Mouse (Mus musculus): ENCODE results near the gene Tmem107.

The Tmem107 gene

DNA sequence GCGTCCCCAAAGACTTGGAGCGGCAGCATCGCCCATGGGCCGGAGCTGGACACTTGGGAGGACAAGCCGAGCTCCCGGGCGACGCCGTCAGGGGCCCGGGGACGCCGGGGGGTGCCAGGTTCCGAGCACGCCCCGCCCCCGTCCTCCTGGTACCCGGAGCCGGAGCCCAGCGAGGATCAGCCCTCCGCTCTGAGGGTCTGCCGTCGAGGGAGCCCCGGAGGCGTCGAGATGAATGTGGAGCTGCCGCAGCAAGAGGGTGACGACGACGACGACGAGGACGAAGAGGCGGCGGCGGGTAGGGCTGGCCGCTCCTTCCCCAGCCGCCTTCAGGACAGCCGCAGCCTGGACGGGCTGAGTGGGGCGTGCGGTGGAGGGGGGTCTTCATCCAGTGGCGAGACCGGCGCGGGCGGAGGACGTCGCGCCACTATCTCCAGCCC, 10.6 kb upstream of the Tmem107 start:
- DNase-seq (ENCODE audit: low read depth): no peak

DNA sequence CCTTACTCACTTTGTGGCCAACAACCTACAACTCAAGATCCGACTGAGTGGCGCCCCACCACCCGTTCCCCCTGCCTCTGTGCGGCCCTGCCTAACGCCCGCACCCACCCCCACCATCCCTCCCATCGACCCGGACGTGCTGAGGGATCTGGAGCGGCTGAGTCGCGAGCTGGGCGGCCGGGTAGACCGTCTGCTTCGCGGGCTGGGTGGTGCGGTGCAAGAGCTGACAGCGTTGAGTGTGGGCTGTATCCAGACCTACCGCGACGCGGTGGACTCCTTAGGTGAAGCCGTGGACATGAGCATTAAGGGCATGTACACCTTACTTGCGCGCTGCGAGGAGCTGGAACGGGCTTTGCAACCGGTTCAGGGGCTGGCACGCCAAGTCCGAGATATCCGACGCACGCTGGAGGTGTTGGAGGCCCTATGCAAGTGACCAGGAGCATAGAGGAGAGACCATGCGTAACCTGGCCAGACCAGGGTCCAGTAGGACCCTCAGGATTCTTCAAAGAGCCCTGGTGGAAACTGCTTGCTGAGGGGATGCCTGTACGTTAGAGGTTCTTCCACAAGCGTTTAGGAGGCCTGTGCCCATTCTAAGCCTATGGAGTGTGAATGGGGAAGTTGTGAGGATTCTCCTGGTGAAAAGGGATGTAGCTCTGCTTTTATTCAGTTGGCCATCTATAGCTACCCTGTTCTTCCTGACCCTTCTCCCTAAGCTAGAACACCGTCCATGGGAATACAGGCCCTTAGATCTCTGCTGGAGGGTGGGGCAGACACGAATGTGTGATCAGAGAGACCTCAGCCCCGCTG, 10.0 kb upstream of the Tmem107 start:
- no peak for DNase-seq (ENCODE audit: low read depth)

DNA sequence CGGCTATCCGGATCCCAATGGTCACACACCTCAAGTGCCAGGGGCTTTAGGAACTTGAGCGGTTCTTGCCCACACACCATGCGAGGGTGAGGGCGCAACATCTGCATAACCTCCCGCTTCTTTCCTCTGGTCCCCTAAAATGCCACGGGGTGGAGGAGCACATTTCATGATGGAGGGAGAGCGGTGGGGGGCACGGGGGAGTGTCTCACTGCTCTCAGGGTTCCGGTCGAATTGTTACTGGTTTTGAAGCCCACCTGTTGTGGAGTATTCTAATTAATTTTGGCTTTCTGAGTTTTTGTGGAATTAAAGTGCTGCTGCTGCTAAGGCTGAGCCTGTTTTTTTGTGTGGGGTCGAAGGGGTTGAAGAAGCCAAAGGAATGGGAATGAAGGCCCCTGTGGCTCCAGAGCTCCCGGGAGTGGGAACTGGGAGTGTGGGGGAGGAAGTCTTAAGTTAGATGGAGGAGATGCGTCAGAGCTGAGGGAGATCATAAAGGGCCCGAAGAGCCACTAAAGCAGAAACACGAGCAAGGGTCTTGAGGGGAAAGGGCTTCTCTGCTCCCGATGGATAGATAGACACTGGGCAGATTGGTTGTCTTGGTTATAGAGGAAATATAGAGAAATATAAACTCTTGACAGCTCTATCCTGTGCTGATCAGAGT, 9.2 kb upstream of the Tmem107 start:
- DNase-seq (ENCODE audit: low read depth): no peak

DNA sequence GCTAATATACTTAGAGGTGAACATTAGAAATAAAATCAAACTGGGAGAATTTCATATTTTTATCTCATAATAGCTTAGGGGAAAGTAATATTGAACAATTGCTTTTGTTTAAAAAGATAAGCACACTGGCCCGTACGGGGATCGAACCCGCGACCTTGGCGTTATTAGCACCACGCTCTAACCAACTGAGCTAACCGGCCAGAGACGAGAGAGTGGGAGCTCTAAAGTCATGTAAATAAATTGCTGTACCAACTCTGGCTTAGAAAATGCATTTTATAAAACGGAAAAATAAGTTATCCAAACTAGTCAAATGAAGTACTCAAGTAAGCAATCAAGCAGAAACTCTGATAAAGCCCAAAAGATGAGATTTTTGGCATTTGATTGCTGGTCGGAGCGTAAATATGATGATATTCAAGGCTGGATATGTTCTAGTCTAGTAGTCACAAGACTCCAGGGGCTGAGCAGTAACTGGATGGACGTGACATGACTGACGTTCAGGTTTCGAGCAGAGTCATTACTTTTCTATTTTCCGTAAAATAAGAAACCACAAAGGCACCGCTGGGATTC, 8.3 kb upstream of the Tmem107 start:
- peak; percentile 66 for DNase-seq (ENCODE audit: low read depth)

DNA sequence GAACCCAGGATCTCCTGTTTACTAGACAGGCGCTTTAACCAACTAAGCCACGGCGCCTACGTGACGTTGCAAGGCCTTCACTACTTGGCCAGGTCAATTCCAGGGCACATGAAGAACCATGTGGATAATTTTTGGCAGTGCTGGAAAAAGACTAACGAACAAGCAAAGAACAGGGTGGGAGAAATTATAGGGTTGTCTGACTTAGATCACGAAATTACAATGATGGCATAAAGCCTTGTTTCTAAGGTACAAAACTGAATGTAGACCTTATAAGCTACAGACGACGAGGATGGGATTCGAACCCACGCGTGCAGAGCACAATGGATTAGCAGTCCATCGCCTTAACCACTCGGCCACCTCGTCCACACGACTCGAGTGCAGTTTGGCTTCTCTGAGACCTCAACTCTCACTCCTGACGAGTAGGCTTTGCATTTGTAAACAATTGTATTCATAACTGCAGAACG, 7.8 kb upstream of the Tmem107 start:
- DNase-seq (ENCODE audit: low read depth): peak; percentile 86

DNA sequence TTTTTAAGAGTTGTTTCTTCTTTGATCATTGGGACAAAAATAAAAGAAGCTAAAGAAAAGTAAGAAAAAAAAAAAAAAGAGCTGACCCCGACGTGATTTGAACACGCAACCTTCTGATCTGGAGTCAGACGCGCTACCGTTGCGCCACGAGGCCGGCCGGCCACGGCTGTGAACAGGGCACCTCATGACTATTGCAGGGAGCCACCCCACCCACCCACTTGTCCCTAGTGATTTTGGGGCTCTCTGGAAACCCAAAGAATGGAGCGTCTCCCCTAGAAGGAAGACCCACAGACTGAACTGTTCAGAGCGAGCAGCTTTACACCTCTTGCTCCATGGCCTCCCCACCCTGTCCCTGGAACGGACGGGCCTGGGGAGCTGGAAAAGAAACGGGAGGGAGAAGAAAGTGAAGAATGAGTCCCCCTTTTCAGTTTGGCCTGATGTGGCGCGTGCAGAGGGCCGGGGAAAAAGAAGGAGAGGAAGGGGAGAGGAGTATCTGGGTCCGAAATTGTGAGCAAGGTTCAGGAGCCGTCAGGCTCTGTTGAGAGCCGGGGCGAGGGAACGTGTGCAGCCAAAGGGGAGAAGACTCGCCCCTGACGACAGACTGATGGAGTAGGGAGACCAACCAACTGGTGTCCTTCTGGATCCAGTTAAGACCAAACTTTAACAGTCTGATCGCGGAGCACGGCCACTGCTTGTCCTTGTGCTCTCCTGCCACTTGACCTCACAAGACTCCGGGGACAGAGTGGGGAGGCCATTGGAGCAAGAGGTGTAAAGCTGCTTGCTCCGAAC, 7.0 kb upstream of the Tmem107 start:
- DNase-seq (ENCODE audit: low read depth): peak; percentile 55

DNA sequence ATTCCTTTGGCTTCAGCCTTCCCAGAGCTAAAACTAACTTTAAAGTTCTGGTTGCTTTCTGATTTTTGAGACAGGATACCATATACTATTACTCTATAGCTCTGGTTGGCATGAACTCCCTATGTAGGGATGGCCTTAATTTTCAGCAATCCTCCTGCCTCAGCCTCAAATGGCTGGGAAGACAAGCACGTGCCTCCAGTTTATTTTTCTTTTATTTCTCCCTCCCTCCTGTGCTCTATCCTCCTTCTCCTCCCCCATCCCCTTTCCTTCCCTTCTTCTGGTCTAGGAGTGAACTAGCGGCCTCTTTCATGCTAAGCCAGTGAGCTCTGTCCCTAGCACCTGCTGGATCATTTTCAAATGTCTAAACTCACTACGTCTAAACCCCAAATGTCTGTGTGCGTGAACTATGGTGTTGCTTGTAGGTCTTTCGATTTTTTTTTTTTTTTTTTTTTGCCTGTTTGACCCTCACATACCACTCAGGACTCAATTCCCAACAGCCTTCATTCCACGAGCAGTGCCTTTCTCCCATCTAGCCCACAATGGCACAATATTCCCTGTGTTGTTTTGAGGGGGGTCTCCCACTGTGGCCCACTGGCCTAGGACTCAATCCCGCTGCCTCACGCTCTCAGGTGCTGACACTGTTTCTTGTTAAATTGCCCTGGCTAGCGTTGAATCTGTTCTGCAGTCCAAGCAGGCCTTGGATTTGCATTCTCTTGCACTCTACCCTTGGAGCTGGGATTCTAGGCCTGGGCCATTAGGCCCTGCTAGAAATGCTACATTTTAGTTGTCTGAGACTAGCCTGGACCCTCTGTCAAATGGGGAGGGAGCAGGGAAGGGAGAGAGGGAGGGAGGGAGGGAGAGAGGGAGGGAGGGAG, 6.1 kb upstream of the Tmem107 start:
- DNase-seq (ENCODE audit: low read depth): no peak

DNA sequence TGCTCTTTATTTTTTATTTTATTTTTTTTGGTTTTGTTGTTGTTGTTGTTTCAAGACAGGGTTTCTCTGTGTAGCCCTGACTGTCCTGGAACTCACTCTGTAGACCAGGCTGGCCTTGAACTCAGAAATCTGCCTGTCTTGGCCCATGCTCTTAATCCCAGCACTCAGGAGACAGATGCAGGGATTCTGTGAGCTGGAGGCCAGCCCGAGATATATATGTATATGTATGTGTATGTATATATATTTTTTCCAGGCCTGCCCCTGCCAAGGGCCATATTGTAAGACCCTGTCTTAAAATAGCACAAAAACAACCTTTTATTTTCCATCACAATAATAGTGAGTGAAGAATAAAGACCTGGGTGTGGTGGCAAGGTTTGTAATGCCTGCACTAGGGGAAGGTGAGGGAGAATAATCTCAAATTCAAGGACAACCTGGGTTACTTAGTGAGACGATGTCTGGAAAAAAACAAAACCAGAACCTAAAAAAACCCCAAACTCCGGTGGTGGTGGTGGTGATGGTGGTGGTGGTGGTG, 5.1 kb upstream of the Tmem107 start:
- DNase-seq (ENCODE audit: low read depth): no peak

DNA sequence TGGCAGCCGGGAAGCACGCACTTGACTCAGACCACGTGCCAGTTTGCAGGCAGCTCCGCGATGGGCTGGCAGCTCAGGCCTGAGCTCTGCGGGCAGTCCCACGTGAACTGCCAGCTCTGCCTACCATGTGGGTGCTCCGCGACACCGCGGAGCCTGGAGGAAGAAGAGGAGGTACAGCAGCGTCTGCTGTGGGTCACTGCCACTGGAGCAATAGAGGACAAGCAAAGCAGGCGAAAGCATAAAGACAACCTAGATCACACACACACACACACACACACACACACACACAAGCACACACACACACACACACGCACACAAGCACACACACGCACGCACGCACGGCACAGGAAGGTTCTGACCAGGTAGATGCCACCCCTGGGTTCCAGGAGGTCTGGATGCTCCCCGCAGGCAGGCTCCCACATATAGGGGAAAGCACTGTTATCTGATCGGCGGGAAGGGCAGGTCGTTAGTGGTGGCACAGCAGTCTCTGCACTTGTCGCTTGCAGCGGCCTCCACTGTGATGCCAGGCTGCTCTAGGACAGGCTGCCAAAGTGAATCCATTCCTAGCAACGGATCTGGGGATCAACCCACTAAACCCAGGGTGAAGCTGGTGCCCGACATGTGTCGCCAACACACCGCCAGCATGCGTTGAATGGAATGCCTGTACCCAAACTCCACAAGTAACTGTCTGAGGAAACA, 4.3 kb upstream of the Tmem107 start:
- no peak for DNase-seq (ENCODE audit: low read depth)

DNA sequence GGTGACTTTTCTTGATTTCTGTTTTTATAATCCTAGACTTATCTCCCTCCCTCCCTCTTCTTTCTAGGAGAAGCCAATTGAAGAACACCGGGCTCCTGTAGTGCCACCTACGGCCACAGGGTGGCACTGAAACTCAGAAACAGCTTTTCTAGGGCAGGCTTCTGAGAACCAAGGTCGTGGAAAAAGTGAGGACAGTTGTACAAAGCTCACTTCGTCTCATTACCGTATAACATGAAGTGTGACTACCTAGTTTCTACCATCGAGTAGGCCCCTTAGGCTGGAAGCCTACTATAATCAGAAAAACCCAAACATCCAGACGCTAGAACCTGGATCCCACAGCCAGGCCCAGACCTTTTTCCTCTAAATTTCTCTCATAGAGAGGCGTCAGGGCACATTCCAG, 3.6 kb upstream of the Tmem107 start:
- DNase-seq (ENCODE audit: low read depth): peak; percentile 85

DNA sequence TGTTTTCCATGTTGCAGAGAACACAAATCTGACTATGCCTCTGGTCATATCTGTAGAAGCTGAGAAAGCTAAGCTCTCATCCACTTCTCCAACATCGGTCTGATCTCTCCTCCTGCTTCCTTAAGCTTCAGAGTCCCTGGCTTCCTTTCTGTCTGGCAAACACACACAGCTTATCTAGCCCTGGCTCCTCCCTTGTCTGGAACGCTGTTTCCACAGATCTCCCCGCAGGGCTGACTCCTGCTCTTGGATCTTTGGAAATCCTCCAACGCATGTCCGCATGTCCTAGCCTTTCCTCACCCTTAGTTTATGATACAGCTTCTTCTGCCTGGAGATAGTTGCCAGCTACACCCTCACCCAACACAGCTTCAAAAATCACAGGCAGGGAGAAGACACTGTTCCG, 3.0 kb upstream of the Tmem107 start:
- DNase-seq (ENCODE audit: low read depth): no peak

DNA sequence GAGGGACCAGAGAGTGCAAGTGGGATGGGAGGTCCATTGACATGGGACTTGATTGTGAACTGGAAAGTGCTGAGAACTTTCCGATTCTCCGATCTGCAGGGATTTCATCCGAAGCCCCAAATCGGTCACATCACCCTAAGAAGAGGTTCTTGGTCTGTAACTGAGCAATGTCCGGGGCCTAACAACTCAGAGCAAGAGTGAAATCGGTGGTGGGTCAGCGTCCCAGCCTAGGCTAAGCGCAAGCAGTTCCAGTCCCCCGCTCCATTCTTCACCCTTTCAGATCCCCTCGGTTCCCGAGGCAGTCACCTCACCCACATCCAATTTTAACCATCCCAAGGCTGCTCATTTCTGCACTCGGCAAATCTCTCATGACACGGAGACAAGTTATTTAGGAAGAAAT, 513 bp upstream of the Tmem107 start:
- no peak for DNase-seq (ENCODE audit: low read depth)

DNA sequence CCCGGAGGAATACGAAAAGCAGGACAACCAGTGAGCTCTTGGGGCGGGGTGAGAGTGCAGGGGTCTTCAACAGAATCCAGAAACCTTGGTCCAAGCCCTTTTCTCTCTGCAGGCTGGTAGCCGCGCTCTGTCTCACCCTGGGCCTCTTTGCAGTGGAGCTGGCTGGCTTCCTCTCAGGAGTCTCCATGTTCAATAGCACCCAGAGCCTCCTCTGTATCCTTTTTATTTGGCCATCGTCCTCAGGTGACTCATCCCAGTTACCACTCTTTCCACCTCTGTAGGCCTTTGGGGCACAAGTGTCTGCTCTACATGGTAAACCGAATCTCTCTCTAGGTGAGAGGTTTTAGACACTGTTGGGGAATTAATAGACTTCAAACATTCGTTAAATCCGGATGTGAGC, 656 bp downstream of the Tmem107 start:
- DNase-seq (ENCODE audit: low read depth): no peak

DNA sequence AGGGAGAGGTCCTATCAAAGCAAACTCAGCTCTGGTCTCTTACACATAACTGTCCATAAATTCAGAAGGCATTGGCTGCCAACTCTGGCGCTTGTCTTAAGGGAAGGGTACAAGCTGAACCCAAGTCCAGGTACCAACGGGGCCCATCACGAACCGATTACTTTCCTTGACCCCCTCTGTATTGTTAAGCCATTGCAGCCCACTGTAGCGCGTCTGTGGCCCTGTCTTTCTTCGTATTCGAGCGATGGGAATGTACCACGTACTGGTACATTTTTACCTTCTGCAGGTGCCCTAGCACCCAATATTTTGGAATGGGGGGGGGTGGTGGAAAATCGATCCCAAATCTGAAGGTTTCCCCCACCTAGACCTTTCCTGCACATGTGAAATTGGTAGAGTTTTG, 1.6 kb downstream of the Tmem107 start:
- DNase-seq (ENCODE audit: low read depth): no peak

DNA sequence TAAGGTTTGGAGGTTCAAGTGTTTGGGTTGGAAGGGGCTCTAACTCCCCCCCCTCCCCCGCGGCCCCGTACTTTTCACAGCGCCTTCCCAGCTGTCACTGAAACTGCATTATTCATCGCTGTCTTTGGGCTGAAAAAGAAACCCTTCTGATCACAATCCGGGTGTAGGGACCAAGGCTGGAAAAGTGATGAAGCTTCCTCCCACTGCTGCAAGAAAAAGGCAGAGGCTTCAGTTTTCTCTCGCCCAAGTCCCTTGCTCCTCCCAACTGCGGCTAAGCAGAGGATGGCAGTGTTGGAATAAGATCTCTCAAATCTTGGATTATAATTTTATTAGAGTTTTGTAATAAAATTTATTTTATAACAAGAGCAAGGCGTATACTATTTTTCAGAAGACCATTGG, 2.1 kb downstream of the Tmem107 start:
- DNase-seq (ENCODE audit: low read depth): no peak

DNA sequence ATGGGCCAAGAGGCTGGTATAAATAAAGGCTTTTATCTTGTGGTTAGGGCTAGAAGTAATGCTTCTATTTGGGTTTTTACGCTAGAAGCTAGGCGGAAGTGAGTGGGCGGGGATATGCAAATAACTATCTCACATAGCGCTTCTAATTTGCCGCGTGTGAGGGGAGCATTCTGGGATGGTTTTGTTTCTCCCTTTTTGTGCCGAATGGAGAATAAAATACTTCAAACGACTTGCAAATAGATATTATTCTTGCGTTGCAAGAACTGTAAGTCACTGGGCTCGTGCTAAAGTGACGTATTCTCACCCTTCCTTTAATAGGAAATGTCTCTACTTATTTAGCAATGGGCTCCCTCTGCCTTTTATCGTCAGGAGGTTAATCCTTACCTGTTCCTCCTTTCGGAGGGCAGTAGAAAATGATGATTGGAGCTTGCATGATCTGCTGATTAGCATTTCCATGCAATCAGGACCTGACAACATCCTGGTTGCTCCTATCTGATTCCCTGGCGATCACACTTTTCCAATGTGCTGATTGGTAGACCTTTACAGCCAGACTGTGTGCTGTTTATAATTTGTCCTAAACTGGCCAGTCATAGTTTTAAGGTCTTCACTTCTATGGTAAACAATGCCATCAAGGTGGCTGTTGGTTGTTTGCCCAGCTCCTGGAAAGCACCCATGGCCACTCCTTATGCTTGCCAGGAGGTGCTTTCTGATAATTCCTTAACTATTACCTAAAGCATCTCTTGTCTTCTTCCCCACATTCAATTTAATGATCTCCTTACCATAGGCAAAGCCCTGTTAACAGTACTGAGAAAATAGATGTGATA, 2.7 kb downstream of the Tmem107 start:
- peak; percentile 91 for DNase-seq (ENCODE audit: low read depth)

DNA sequence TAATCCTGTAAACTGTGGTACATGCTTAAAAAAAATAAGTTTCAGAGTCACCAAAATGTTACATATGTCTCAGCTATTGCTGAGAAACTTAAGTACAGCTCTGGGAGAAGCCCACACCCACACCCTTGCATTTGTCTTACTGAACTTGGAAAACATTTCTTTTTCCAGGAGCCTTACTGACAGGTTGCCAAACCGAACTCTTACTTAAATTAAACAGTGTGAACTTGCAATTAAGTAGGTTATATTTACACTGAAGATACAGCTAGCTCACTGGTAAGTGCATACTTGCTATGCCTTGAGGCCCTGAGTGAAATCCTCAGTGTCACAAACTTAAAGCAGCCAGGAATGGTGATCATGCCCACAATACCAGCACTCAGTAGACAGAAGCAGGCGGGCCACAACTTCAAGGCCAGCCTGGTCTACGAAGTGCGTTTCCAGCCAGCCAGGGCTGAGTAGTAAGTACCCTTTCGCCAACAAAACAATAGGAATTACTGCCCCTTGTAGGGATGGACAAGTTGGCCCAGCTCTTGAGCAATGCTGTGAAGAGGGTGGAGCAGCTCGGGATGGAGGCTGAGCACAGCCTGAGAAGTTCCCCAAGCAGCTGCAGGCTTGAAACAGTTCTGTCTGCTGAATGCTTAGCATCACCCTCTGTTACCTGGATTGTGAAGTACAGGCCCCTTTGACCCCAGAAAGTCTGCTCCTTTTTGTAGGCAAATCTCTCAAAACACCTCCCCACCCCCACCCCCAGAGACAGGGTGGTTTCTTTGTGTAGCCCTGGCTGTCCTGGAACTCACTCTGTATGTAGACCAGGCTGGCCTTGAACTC, 3.6 kb downstream of the Tmem107 start:
- DNase-seq (ENCODE audit: low read depth): no peak

DNA sequence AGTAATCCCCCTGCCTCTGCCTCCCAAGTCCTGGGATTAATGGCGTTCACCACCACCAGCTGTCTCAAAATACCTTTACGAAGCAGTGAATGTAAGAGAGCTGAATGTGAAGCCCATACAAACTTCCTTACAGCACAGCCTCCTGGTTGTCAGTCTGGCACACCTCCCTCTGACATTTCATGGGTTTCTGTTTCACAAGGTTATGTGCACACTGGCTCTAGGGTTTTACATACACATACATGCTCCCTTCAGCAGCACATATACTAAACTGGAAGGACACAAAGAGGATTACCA, 4.1 kb downstream of the Tmem107 start:
- no peak for DNase-seq (ENCODE audit: low read depth)

All from c-Kit-positive CD71-negative TER-119-negative erythroid progenitor cells, embryonic 14.5 days (primary cell).